Mouse (Mus musculus): Measurements from ENCODE around the gene Tmem117.

- no peak for TF ChIP-seq CTCF (IDR thresholded peaks at IDR 0.05; ENCODE audit: borderline replicate concordance, control insufficient read depth, extremely low read depth, insufficient read depth, low read length, poor library complexity)
- TF ChIP-seq POLR2A (IDR thresholded peaks at IDR 0.05; ENCODE audit: control insufficient read depth, extremely low read depth, insufficient read depth, low read length, poor library complexity): no peak
These were observed 439.0 kb downstream of the Tmem117 start for GRCm38 (mm10) chr15:95068023-95068422.
